Mouse (Mus musculus) forebrain, embryonic 14.5 days (tissue): ENCODE data around the gene Marcksl1. TPM values are rescaled to one million over a fixed set of nuclear protein-coding genes. Genes with fewer than 3 reads are reported as not detected.
"Not testable (repeated sequence)": the region's sequence is repeated elsewhere in the genome, so short reads cannot be mapped to it uniquely, and the experiment has no call there.

ENCODE experiments used
- ATAC-seq: fragments of 200-750 bp; cut with Nextera tagmentation; 2 replicates; pipeline ENCODE4 v1.8.0; 2017; ENCODE audit warnings: mild to moderate bottlenecking, moderate library complexity
- DNase-seq: peaks from one replicate; pipeline ENCODE4 v3.0.0-alpha.2; 2015; ENCODE audit warnings: low spot score
- H3K27ac ChIP-seq: fragments of 300-500 bp; sonication (generic); 2 replicates; pipeline ENCODE4 v1.5.1; 2014; ENCODE audit warnings: low read depth, mild to moderate bottlenecking, control low read depth, low read length, moderate library complexity
- H3K27me3 ChIP-seq: fragments of 300-500 bp; sonication (generic); replicated peaks from 2 replicates; pipeline ENCODE4 v1.6.1; 2014; ENCODE audit warnings: low read length, control low read depth, mixed read lengths; ENCODE audit not compliant: control insufficient read depth, insufficient read depth
- H3K36me3 ChIP-seq: fragments of 300-500 bp; sonication (generic); 2 replicates; pipeline ENCODE4 v1.6.1; 2014; ENCODE audit warnings: low read length, control low read depth; ENCODE audit not compliant: control insufficient read depth, insufficient read depth
- H3K4me1 ChIP-seq: fragments of 300-500 bp; sonication (generic); 2 replicates; pipeline ENCODE4 v1.6.1; 2014; ENCODE audit warnings: antibody characterized with exemption, low read length, control low read depth; ENCODE audit not compliant: control insufficient read depth, insufficient read depth
- H3K4me2 ChIP-seq: fragments of 300-500 bp; sonication (generic); 2 replicates; pipeline ENCODE4 v1.6.1; 2014; ENCODE audit warnings: mild to moderate bottlenecking, control low read depth, low read length
- H3K4me3 ChIP-seq: fragments of 300-500 bp; sonication (generic); 2 replicates; pipeline ENCODE4 v1.5.1; 2014; ENCODE audit warnings: low read depth, low read length, control low read depth
- H3K9ac ChIP-seq: fragments of 300-500 bp; sonication (generic); 2 replicates; pipeline ENCODE4 v1.6.1; 2014; ENCODE audit warnings: mild to moderate bottlenecking, low read length, control low read depth, moderate library complexity
- H3K9me3 ChIP-seq: fragments of 300-500 bp; sonication (generic); replicated peaks from 2 replicates; pipeline ENCODE4 v1.6.1; 2016; ENCODE audit warnings: low read length, control low read depth, mixed read lengths; ENCODE audit not compliant: control insufficient read depth
- WGBS: fragments of 180-500 bp; shearing (Covaris S2); extraction: QIAGEN DNeasy Blood & Tissue Kit; methylation state at CpG from one replicate; pipeline ENCODE4 v1.1.7; 2014; 5-methylcytosine and 5-hydroxymethylcytosine counted together
- polyA plus RNA-seq: library from polyadenylated mRNA; unstranded; fragments of >200 nt; fragmentation: Nextera tagmentation; extraction: Ambion mirVana; gene quantifications from 2 replicates; pipeline ENCODE4 v1.2.1, GENCODE M21; 2014

The Marcksl1 gene
- polyA plus RNA-seq, 1 experiment from 2014 or later = 1,632 TPM

DNA sequence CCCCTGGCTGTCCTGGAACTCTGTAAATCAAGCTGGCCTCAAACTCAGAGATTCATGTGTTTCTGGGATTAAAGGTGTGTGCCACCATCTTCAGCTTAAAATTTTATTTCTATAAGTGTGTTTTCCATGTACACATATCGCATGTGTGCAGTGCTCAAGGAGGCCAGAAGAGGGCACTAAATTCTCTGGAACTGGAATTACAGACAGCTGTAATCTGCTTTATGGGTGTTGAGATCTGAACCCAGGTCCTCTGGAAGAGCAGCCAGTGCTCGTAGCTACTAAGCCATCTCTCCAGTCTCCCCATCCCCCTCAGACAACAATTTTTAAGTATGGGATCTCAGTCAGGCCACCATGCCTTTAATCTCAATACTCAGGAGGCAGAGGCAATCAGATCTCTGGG lies 35.9 kb downstream of the Marcksl1 start:
- Histone ChIP-seq H3K9ac (no peak overlapping the region), H3K4me1 (no peaks in the 10 kb centered on the region), H3K4me3 (no peak overlapping the region), H3K36me3 (no peaks in the 10 kb centered on the region), H3K27ac (no peak overlapping the region), H3K4me2 (no peak overlapping the region), H3K9me3 (no peaks in the 10 kb centered on the region), H3K27me3 (no peaks in the 10 kb centered on the region)
- ATAC-seq (no peak), DNase-seq (peak; percentile 33)
- WGBS = 97% methylated on average over 2 of the region's 2 CpGs

DNA sequence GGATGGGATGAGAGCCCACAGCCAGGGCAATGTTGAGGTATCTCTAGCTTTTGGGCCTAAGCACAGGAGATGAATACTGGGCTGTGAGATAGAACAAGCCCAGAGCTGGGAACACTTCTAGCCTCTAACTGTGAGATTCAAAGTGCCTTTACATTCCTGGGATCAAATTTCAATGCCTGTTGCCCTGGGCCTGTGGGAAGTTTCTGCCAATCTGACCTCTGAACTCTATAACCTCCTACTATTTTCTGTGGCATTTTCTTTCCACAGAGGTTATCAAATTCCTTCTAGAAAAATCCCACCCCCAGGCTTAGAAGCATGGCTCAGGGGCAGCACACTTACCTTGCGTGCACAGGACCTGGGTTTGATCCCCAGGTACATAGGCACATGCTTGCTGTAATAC lies 36.9 kb downstream of the Marcksl1 start:
- Histone ChIP-seq H3K27ac (no peak overlapping the region), H3K4me1 (peaks cover under 1% of the 10 kb centered on the region), H3K4me2 (no peak overlapping the region), H3K36me3 (no peaks in the 10 kb centered on the region), H3K9ac (no peak overlapping the region), H3K4me3 (no peak overlapping the region), H3K9me3 (no peaks in the 10 kb centered on the region), H3K27me3 (no peaks in the 10 kb centered on the region)
- WGBS = 54% methylated on average over 1 of the region's 1 CpGs
- DNase-seq (no peak), ATAC-seq (no peak)

DNA sequence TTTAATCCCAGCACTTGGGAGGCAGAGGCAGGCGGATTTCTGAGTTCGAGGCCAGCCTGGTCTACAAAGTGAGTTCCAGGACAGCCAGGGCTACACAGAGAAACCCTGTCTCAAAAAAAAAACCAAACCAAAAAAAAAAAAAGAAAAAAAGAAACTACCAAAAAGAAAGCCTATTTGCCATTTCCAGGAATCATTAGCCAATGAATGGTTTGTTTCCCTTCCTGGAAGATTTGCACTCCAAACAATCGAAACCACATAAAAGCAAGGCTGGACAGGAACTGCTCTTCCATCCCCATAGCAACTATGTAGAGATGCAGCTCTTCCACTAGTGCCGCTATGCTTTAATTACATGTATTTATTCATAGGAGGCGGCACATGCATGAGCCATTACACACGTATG lies 41.1 kb downstream of the Marcksl1 start:
- ATAC-seq, DNase-seq, H3K4me1 ChIP-seq, H3K4me3 ChIP-seq, H3K9me3 ChIP-seq, H3K4me2 ChIP-seq, H3K27ac ChIP-seq, H3K9ac ChIP-seq, H3K27me3 ChIP-seq, H3K36me3 ChIP-seq: not testable (repeated sequence)
- 84% methylated on average over 6 of the region's 6 CpGs for WGBS

DNA sequence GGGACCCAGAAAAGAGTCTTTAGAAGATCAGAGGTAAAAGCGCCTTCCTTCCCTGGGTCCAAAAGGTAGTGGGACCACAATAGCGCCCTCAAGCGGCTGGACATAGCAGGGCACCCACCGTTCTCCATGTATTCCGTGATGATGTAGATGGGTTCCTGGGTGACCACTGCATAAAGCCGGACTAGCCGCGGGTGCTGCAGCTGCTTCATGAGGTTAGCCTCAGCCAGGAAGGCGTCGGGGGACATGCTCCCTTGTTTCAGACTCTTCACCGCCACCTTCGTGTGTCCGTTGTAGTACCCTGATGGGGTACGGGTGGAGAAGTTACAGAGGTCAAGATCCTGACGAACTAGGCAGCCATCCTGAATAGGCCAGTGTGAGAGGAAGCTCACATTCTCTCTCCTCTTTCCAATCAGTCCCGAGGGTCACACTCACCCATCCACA lies 42.1 kb downstream of the Marcksl1 start:
- H3K4me1 ChIP-seq = peaks cover 6% of the 10 kb centered on the region
- peak overlapping the region; percentile 81 for H3K4me2 ChIP-seq
- H3K27me3 ChIP-seq = no peaks in the 10 kb centered on the region
- H3K9ac ChIP-seq = peak overlapping the region; percentile 67
- WGBS = 5% methylated on average over 16 of the region's 16 CpGs
- DNase-seq (peak; percentile 33), ATAC-seq (peak; percentile 26; the same call in 1 of the 2 replicates)
- peak overlapping the region; percentile 46 for H3K4me3 ChIP-seq
- no peaks in the 10 kb centered on the region for H3K9me3 ChIP-seq
- H3K27ac ChIP-seq = no peak overlapping the region
- no peaks in the 10 kb centered on the region for H3K36me3 ChIP-seq

DNA sequence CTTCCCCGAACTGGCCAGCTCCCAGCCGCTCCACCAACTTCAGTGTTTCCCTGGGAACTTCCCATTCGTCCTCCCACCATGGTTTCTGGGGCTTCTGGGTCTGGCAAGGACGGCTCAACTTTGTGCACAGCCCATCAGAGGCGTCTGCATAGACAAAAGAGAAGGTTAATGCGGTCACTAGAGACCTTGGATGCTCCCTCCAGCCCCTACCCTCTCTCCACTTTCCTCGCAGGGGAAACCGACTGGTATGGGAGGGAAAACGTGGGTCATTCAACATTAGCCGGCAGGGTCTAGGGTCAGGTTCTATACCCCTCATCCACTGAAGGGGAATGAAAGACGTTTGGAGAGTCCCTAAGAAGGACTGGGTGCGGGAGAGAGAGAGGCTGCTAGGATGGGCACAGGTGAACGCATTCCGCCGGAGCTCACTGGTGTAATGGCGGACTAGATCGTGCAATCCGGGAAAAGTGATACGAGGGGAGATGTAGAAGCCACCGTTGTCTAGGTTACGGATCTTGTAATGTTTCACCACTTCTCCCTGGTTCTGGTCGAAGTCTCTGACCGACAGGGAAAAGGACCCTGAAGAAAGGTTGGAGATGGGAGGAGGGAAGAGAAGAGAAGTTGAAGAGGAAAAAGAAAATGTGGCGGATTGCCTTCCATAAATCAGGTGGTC lies 42.6 kb downstream of the Marcksl1 start:
- Histone ChIP-seq H3K27ac (peak overlapping the region; percentile 21; the same call in 1 of the 2 replicates), H3K9me3 (no peaks in the 10 kb centered on the region), H3K9ac (peak overlapping the region; percentile 67), H3K4me1 (peaks cover 6% of the 10 kb centered on the region), H3K4me3 (peak overlapping the region; percentile 46), H3K27me3 (no peaks in the 10 kb centered on the region), H3K4me2 (peak overlapping the region; percentile 81), H3K36me3 (no peaks in the 10 kb centered on the region)
- under 1% methylated on average over 24 of the region's 24 CpGs for WGBS
- DNase-seq = peak; percentile 11
- ATAC-seq = peak; percentile 65

DNA sequence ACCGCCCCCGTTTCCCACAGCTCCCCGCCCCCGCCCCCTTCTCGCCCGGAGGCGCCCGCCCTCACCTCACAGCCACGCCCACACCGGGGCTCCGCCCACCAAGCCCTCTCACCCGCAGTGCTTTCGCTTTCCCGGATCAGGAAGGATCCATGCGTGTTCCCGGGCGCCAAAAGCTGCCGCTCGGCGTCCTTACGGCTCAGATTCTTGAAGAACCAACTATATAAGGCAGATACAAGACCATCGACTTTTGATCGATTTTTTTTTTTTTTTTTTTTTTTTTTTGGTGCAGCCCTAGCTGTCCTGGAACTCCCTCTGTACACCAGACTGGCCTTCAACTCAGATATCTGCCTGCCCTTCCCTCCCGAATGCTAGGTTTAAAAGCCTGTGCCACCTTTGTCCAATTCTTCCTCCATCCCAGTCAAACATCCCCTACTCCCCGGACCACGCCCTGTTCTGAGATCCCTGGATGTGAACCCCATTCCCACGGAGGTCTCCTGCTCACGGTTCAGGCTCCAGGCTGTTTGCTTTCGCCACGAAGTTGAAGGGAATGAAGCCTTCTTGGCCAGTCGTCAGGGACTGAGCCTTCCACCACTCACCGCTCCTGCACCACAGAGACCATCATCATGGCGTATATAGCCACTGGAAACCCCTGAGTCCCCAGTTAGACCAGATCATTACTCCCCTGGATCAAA lies 43.3 kb downstream of the Marcksl1 start:
- 7% methylated on average over 33 of the region's 33 CpGs for WGBS
- ATAC-seq (peak; percentile 83), DNase-seq (peak; percentile 92)
- Histone ChIP-seq H3K9ac (peak overlapping the region; percentile 67), H3K4me3 (peak overlapping the region; percentile 46), H3K36me3 (no peaks in the 10 kb centered on the region), H3K27me3 (no peaks in the 10 kb centered on the region), H3K9me3 (no peaks in the 10 kb centered on the region), H3K27ac (no peak overlapping the region), H3K4me2 (peak overlapping the region; percentile 81), H3K4me1 (peaks cover 6% of the 10 kb centered on the region)

DNA sequence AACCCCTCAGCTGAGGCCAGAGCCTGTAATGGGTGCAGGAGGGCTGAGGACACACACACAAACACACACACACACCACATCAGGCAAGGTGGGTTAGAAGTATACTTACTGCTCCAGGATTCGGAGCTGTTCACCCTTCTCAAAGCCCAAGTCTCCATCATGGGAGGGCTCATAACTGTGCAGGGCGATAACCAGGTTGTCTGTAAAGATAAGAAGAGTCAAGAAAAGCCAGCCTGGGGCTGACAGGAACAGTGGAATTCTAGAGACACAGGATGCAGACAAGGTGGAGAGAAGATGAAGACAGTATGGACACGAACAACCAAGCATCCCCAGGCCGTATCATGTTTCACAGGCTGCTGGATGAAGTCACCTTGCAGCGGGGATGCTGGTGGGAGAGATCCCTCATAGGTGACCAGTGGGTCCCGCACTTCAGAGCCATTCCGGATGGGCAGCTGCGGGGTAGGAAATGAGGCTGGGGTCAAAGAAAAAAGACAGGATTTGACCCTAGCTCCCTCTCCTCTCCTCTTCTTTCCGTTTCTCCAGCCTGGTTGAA lies 44.0 kb downstream of the Marcksl1 start:
- Histone ChIP-seq H3K9me3 (no peaks in the 10 kb centered on the region), H3K4me3 (peak overlapping the region; percentile 46; the same call in 1 of the 2 replicates), H3K4me2 (peak overlapping the region; percentile 81), H3K36me3 (no peaks in the 10 kb centered on the region), H3K4me1 (peaks cover 6% of the 10 kb centered on the region), H3K27ac (no peak overlapping the region), H3K9ac (peak overlapping the region; percentile 67), H3K27me3 (no peaks in the 10 kb centered on the region)
- 90% methylated on average over 9 of the region's 9 CpGs for WGBS
- DNase-seq (no peak), ATAC-seq (peak; percentile 15; the same call in 1 of the 2 replicates)

DNA sequence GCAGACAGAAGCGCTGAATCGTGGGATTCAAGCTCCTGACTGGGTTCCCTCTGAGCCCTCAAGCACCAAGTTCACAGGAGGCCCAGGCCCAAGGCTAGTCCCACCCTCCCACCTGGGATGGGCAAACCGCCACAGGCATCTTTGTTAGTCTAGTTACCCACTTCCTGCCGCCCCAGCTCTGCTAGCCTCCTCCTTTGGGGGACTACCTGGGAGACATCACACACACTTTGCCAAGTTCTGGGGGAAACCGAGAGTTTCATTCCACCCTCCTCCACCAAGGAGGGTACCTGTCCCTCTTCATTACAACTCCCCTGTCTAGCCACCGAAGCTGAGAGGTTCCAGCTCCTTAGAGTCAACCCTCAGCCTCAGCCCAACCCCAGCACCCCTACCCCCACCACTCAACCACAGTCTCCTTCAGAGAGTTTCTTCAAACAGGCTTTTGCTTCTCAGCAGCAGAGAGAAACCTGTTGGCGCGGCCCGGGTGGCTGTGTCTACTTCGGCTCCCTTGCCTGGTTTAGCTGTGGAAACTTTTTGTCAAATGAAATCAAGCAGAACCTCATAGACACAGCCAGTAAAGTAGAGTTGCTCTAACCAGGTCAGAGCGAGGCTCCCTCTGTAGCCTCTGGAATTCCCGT lies 45.1 kb downstream of the Marcksl1 start:
- H3K4me3 ChIP-seq = no peak overlapping the region
- ATAC-seq (no peak), DNase-seq (no peak)
- no peaks in the 10 kb centered on the region for H3K9me3 ChIP-seq
- H3K27me3 ChIP-seq = no peaks in the 10 kb centered on the region
- no peak overlapping the region for H3K4me2 ChIP-seq
- H3K27ac ChIP-seq = no peak overlapping the region
- H3K4me1 ChIP-seq = peaks cover 6% of the 10 kb centered on the region
- H3K9ac ChIP-seq = no peak overlapping the region
- WGBS = 86% methylated on average over 12 of the region's 12 CpGs
- no peaks in the 10 kb centered on the region for H3K36me3 ChIP-seq
